Mouse (Mus musculus): ENCODE results near the gene Wasf1.

Gene Wasf1

GRCm38 (mm10) chr10:40983761-40984160 lies 100.5 kb downstream of the Wasf1 start:
- DNase-seq (ENCODE audit: low spot score) = no peak

GRCm38 (mm10) chr10:40984600-40984999 lies 101.3 kb downstream of the Wasf1 start:
- DNase-seq (ENCODE audit: low spot score) = no peak

- DNase-seq (ENCODE audit: low spot score) = no peak
These were observed 102.1 kb downstream of the Wasf1 start for GRCm38 (mm10) chr10:40985350-40985749.
